Mouse (Mus musculus) kidney, embryonic 15.5 days (tissue): ENCODE measurements around the gene Src. TPM values are rescaled to one million over a fixed set of nuclear protein-coding genes. Genes with fewer than 3 reads are reported as not detected.

ENCODE experiments used
- ATAC-seq: fragments of 200-750 bp; cut with Nextera tagmentation; replicated peaks from 2 replicates; pipeline ENCODE4 v1.8.0; 2017; ENCODE audit warnings: moderate TSS enrichment; ENCODE audit not compliant: low FRiP score
- H3K27ac ChIP-seq: fragments of 300-500 bp; sonication (generic); 2 replicates; pipeline ENCODE4 v1.5.1; 2015; ENCODE audit warnings: mild to moderate bottlenecking, inconsistent platforms
- H3K27me3 ChIP-seq: fragments of 300-500 bp; sonication (generic); 2 replicates; pipeline ENCODE4 v1.6.1; 2015; ENCODE audit warnings: inconsistent platforms
- H3K36me3 ChIP-seq: fragments of 300-500 bp; sonication (generic); 2 replicates; pipeline ENCODE4 v1.6.1; 2015; ENCODE audit warnings: inconsistent platforms
- H3K4me1 ChIP-seq: fragments of 300-500 bp; sonication (generic); 2 replicates; pipeline ENCODE4 v1.6.1; 2015; ENCODE audit warnings: inconsistent platforms
- H3K4me2 ChIP-seq: fragments of 300-500 bp; sonication (generic); 2 replicates; pipeline ENCODE4 v1.6.1; 2015; ENCODE audit warnings: moderate library complexity, mild to moderate bottlenecking, inconsistent platforms
- H3K4me3 ChIP-seq: fragments of 300-500 bp; sonication (generic); replicated peaks from 2 replicates; pipeline ENCODE4 v1.5.1; 2015; ENCODE audit warnings: mild to moderate bottlenecking, inconsistent platforms
- H3K9ac ChIP-seq: fragments of 300-500 bp; sonication (generic); 2 replicates; pipeline ENCODE4 v1.6.1; 2015; ENCODE audit warnings: mild to moderate bottlenecking, inconsistent platforms
- H3K9me3 ChIP-seq: fragments of 300-500 bp; sonication (generic); replicated peaks from 2 replicates; pipeline ENCODE4 v1.6.1; 2016; ENCODE audit warnings: inconsistent platforms
- WGBS: fragments of 180-500 bp; shearing (Covaris S2); methylation state at CpG from one replicate; pipeline ENCODE4 v1.1.7; 2015; ENCODE audit warnings: mixed read lengths; 5-methylcytosine and 5-hydroxymethylcytosine counted together
- polyA plus RNA-seq: library from polyadenylated mRNA; unstranded; fragments of >200 nt; fragmentation: Nextera tagmentation; extraction: Ambion mirVana; gene quantifications from 2 replicates; pipeline ENCODE4 v1.2.1, GENCODE M21; 2015

Gene Src
- polyA plus RNA-seq, 1 experiment from 2014 or later, result 17.6 TPM

- Histone ChIP-seq H3K4me1 (peaks cover 18% of the 10 kb centered on the region), H3K4me2 (no peak overlapping the region), H3K36me3 (no peaks in the 10 kb centered on the region), H3K9me3 (no peaks in the 10 kb centered on the region), H3K27me3 (no peaks in the 10 kb centered on the region), H3K9ac (no peak overlapping the region), H3K27ac (no peak overlapping the region), H3K4me3 (no peak overlapping the region)
- 67% methylated on average over 6 of the region's 6 CpGs for WGBS
- ATAC-seq, result no peak
Observed at GRCm38 (mm10) chr2:157519452-157519851, 101.2 kb downstream of the Src start.

GRCm38 (mm10) chr2:157520496-157520895 is 102.3 kb downstream of the Src start:
- 29% methylated on average over 5 of the region's 5 CpGs for WGBS
- Histone ChIP-seq H3K9me3 (no peaks in the 10 kb centered on the region), H3K27me3 (no peaks in the 10 kb centered on the region), H3K4me3 (no peak overlapping the region), H3K27ac (no peak overlapping the region), H3K36me3 (no peaks in the 10 kb centered on the region), H3K4me2 (no peak overlapping the region), H3K9ac (no peak overlapping the region), H3K4me1 (peaks cover 13% of the 10 kb centered on the region; the same call in 1 of the 2 replicates)
- ATAC-seq, result no peak

Other genes with a start within 250 kb of the Src start
- 26.8 and 26.9 TPM in 2 replicates for gene Rbl1, start 213.9 kb upstream of the Src start, polyA plus RNA-seq
- 311 and 322 TPM in 2 replicates for gene Rpn2, start 139.4 kb upstream of the Src start, polyA plus RNA-seq
- gene Mroh8, start 138.9 kb upstream of the Src start, polyA plus RNA-seq, result 0.47 and 0.59 TPM in 2 replicates
- gene Ghrh, start 70.9 kb upstream of the Src start, polyA plus RNA-seq, result 0.35 TPM in 1 of 2 replicates, not detected in the other
- gene Manbal, start 50.9 kb upstream of the Src start, polyA plus RNA-seq, result 71.7 and 81.2 TPM in 2 replicates
- gene Nnat, start 141.6 kb downstream of the Src start, polyA plus RNA-seq, result 238 and 287 TPM in 2 replicates
- gene Blcap, start 152.8 kb downstream of the Src start, polyA plus RNA-seq, result 48.3 and 51.6 TPM in 2 replicates